28 mouse cellular contexts compared by ENCODE assay signal in genomic region chr3:110310270-110310669, GRCm38 (mm10).
"Had no signal": no experiment of that assay in that cellular context is flagged by ENCODE, and none has a peak within 500 bp of the region (broad histone marks: within the 10 kb centered on the region; RNA-seq: fewer than 3 reads in every experiment).

No protein-coding gene starts in this region.

- H3K27ac ChIP-seq: embryonic facial prominence, embryonic 10.5 days; embryonic facial prominence, embryonic 12.5 days; embryonic facial prominence, embryonic 13.5 days; embryonic facial prominence, embryonic 15.5 days; forebrain, embryonic 10.5 days; forebrain, embryonic 12.5 days; forebrain, embryonic 13.5 days; forebrain, embryonic 15.5 days; gastrocnemius, adult 2 months; heart, adult 2 months; heart, embryonic 10.5 days had no signal

- H3K36me3 ChIP-seq: embryonic facial prominence, embryonic 10.5 days; embryonic facial prominence, embryonic 12.5 days; embryonic facial prominence, embryonic 13.5 days; embryonic facial prominence, embryonic 15.5 days; forebrain, embryonic 10.5 days; forebrain, embryonic 12.5 days; forebrain, embryonic 15.5 days; heart, embryonic 10.5 days had no signal

- H3K9ac ChIP-seq: embryonic facial prominence, embryonic 12.5 days; embryonic facial prominence, embryonic 13.5 days; embryonic facial prominence, embryonic 15.5 days; forebrain, embryonic 12.5 days; forebrain, embryonic 13.5 days; forebrain, embryonic 15.5 days; forebrain, postnatal 0 days had no signal

- H3K9me3 ChIP-seq: embryonic facial prominence, embryonic 10.5 days; embryonic facial prominence, embryonic 12.5 days; embryonic facial prominence, embryonic 13.5 days; embryonic facial prominence, embryonic 15.5 days; forebrain, embryonic 10.5 days; forebrain, embryonic 12.5 days; forebrain, embryonic 13.5 days; forebrain, embryonic 15.5 days; heart, embryonic 10.5 days had no signal

- ATAC-seq: forebrain, embryonic 13.5 days; forebrain, embryonic 14.5 days; forebrain, embryonic 15.5 days; forebrain, embryonic 16.5 days; forebrain, postnatal 0 days had no signal

- H3K4me1 ChIP-seq: embryonic facial prominence, embryonic 10.5 days; embryonic facial prominence, embryonic 12.5 days; embryonic facial prominence, embryonic 13.5 days; embryonic facial prominence, embryonic 15.5 days; forebrain, embryonic 10.5 days; forebrain, embryonic 12.5 days; forebrain, embryonic 13.5 days; forebrain, embryonic 15.5 days; heart, embryonic 10.5 days had no signal

- H3K4me3 ChIP-seq: embryonic facial prominence, embryonic 10.5 days; embryonic facial prominence, embryonic 12.5 days; embryonic facial prominence, embryonic 13.5 days; embryonic facial prominence, embryonic 15.5 days; erythroblast, embryonic 14.5 days; forebrain, embryonic 10.5 days; forebrain, embryonic 12.5 days; forebrain, embryonic 13.5 days; forebrain, embryonic 15.5 days; gastrocnemius, adult 2 months; heart, adult 2 months; heart, embryonic 10.5 days had no signal

- H3K4me2 ChIP-seq: embryonic facial prominence, embryonic 12.5 days; embryonic facial prominence, embryonic 13.5 days; embryonic facial prominence, embryonic 15.5 days; forebrain, embryonic 12.5 days; forebrain, embryonic 13.5 days; forebrain, embryonic 15.5 days had no signal

- DNase-seq: cerebellum, adult 9-10 months; cerebellum, adult 9-11 months; cerebellum, postnatal 10 days; cerebellum, postnatal 14 days; cerebellum, postnatal 25 days; cerebellum, postnatal 36 days; embryo, embryonic 11 days; forebrain, postnatal 0 days; gastrocnemius, adult 2 months; gastrocnemius, postnatal 10 days; gastrocnemius, postnatal 14 days; gastrocnemius, postnatal 25 days; gastrocnemius, postnatal 36 days; heart, adult 11 months; heart, adult 18-20 months; heart, adult 2 months had no signal

- H3K27me3 ChIP-seq: embryonic facial prominence, embryonic 12.5 days; embryonic facial prominence, embryonic 13.5 days; embryonic facial prominence, embryonic 15.5 days; forebrain, embryonic 12.5 days; forebrain, embryonic 13.5 days; forebrain, embryonic 15.5 days had no signal
